Mouse (Mus musculus): ENCODE data around the gene Kir3dl1. TPM values are rescaled to one million over a fixed set of nuclear protein-coding genes. Genes with fewer than 3 reads are reported as not detected.

The Kir3dl1 gene
- not detected for polyA plus RNA-seq (2017; shearing (Covaris generic))

DNA sequence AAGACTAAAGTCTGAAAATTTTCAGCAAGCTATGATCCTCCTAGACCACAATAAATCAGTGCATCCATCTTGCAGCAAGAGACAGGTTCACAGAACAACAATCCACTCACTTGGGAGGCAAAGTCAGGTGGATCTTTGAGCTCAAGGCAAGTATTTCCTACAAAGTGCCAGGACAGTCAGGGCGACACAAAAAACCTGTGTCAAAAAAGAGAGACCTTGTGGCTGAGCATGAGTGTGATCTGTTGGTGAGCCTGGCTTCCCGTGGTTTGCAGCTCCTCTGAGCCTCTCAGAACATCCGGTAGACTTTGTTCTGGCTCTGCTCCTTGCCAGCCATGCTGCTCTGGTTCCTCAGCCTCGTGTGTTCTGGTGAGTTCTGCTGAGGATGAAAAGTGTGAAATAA, at the start of gene Kir3dl1:
Gene Kir3dl1 (plus strand): TSS at position 301 of the 400 bp plus-strand sequence.

DNA sequence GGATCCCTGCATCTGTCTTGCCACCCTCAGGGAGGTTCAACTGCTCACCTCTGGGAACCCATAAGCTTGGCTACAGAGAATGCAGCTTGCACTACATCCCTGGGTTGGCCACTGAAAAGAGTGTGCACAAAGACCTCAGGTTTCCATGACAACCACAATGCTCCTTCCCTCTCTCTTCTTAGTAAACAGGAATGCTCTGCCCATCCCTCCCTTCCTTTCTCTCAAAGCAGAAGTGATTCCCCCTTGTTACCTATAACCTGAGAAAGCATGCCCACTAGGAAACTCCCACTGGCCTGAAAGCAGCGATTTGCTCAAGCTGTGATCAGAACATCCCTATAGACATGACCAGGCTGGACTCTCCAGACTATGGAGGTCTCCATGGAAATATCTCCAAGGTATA, 26.2 kb downstream of the Kir3dl1 start, which contains the start of gene Kir3dl2:
Gene Kir3dl2 (minus strand): TSS at position 101 of the 400 bp plus-strand sequence.

Other genes with a start within 250 kb of the Kir3dl1 start
- 155 TPM for gene Bex3, start 247.7 kb upstream of the Kir3dl1 start, polyA plus RNA-seq (2017; shearing (Covaris generic))
- gene Kir3dl2, start 26.1 kb downstream of the Kir3dl1 start, polyA plus RNA-seq (2017; shearing (Covaris generic)) = not detected
- 2.0 TPM for gene Tceal3, start 72.8 kb downstream of the Kir3dl1 start, polyA plus RNA-seq (2017; shearing (Covaris generic))
- 0.57 TPM for gene Tceal1, start 190.0 kb downstream of the Kir3dl1 start, polyA plus RNA-seq (2017; shearing (Covaris generic))
- 293 TPM for gene Morf4l2, start 225.7 kb downstream of the Kir3dl1 start, polyA plus RNA-seq (2017; shearing (Covaris generic))